Mouse (Mus musculus) neural tube, embryonic 11.5 days (tissue): ENCODE measurements around the gene C8b. TPM values are rescaled to one million over a fixed set of nuclear protein-coding genes. Genes with fewer than 3 reads are reported as not detected.

Experiments
- ATAC-seq: fragments of 200-750 bp; cut with Nextera tagmentation; 2 replicates; pipeline ENCODE4 v1.8.0; 2017; ENCODE audit warnings: moderate number of reproducible peaks, mild to moderate bottlenecking, moderate TSS enrichment, moderate library complexity; ENCODE audit not compliant: insufficient read depth, low FRiP score, low TSS enrichment
- DNase-seq: peaks from one replicate; pipeline ENCODE4 v3.0.0-alpha.2; 2015; ENCODE audit warnings: low spot score
- H3K27ac ChIP-seq: fragments of 300-500 bp; sonication (generic); 2 replicates; pipeline ENCODE4 v1.5.1; 2014; ENCODE audit warnings: low read depth, mild to moderate bottlenecking, low read length
- H3K27me3 ChIP-seq: fragments of 300-500 bp; sonication (generic); 2 replicates; pipeline ENCODE4 v1.6.1; 2014; ENCODE audit warnings: mild to moderate bottlenecking, low read length, mixed read lengths; ENCODE audit not compliant: control insufficient read depth, insufficient read depth
- H3K36me3 ChIP-seq: fragments of 300-500 bp; sonication (generic); 2 replicates; pipeline ENCODE4 v1.6.1; 2014; ENCODE audit warnings: mild to moderate bottlenecking, low read length, moderate library complexity, mixed read lengths; ENCODE audit not compliant: control insufficient read depth, insufficient read depth
- H3K4me1 ChIP-seq: fragments of 300-500 bp; sonication (generic); 2 replicates; pipeline ENCODE4 v1.6.1; 2014; ENCODE audit warnings: low read length, mixed read lengths; ENCODE audit not compliant: control insufficient read depth, insufficient read depth
- H3K4me2 ChIP-seq: fragments of 300-500 bp; sonication (generic); 2 replicates; pipeline ENCODE4 v1.6.1; 2014; ENCODE audit warnings: low read depth, mild to moderate bottlenecking, moderate library complexity
- H3K4me3 ChIP-seq: fragments of 300-500 bp; sonication (generic); 2 replicates; pipeline ENCODE4 v1.5.1; 2014; ENCODE audit warnings: low read depth, low read length
- H3K9ac ChIP-seq: fragments of 300-500 bp; sonication (generic); 2 replicates; pipeline ENCODE4 v1.6.1; 2014; ENCODE audit warnings: mild to moderate bottlenecking, low read length
- H3K9me3 ChIP-seq: fragments of 300-500 bp; sonication (generic); 2 replicates; pipeline ENCODE4 v1.6.1; 2016; ENCODE audit warnings: low read length; ENCODE audit not compliant: control insufficient read depth
- WGBS: fragments of 180-500 bp; shearing (Covaris S2); extraction: QIAGEN DNeasy Blood & Tissue Kit; methylation state at CpG from one replicate; pipeline ENCODE4 v1.1.7; 2014; 5-methylcytosine and 5-hydroxymethylcytosine counted together
- polyA plus RNA-seq: library from polyadenylated mRNA; unstranded; fragments of >200 nt; fragmentation: Nextera tagmentation; extraction: Ambion mirVana; gene quantifications from 2 replicates; pipeline ENCODE4 v1.2.1, GENCODE M21; 2014

C8b gene
- polyA plus RNA-seq, 1 experiment from 2014 or later = 0.13 TPM

DNA sequence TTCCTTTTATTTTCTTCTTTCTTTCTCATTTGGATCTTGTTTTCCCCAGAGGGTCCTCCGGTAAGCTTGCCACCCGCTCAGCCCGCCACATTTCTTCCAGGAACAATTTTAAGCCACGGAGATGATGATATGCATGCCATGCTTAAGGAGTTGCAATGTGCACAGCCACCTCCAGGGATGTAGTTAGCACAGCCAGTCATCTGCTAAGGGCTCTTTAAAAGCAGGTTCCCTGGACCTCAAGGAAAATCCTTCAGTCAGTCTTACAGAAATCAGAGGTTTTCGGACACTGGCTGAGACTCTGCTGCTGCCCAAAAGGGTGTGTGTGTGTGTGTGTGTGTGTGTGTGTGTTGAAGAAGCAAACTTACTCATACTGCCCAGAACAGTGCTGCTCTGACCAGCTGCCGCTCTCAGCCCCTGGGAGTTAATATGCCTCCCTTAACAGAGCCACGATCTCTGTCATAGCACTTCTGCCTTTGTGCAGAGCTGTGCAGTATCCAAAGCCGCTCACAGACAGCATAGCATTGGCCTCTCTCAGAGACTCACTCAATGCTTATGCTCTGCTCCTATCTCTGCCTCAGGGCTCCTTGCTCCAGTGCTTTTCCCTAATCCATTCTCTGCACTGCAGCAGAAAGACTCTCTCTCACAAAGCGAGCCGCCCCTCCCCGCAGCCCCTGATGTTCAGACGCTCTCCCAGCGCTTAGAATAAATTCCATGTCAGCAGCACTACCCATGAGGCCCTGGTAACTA is 5.1 kb upstream of the C8b start:
- H3K36me3 ChIP-seq = no peaks in the 10 kb centered on the region
- no peaks in the 10 kb centered on the region for H3K4me1 ChIP-seq
- no peak overlapping the region for H3K27ac ChIP-seq
- 78% methylated on average over 13 of the region's 13 CpGs for WGBS
- H3K9ac ChIP-seq = no peak overlapping the region
- H3K4me3 ChIP-seq = no peak overlapping the region
- no peak overlapping the region for H3K4me2 ChIP-seq
- DNase-seq (peak; percentile 20), ATAC-seq (no peak)
- H3K27me3 ChIP-seq = no peaks in the 10 kb centered on the region
- H3K9me3 ChIP-seq = no peaks in the 10 kb centered on the region

DNA sequence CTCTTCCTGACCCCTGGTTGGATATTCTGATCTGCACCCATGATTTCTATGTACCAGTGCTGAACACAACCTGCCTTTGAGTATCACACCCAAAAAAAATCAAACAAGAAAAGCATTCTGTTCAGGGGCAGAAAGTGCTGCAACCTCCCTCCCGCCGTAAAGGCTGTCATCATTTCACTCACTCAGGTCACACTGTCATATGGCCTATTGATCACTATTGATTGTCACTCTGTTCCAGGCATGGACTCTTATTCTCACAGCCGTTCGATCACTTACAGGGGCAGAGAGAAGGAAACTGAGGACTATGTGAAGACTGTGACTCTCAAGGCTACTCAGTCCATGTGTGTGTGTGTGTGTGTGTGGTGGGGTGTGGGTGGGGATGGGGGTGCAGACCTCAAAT is 2.1 kb downstream of the C8b start:
- DNase-seq (no peak), ATAC-seq (no peak)
- WGBS = 81% methylated on average over 4 of the region's 4 CpGs
- Histone ChIP-seq H3K27ac (no peak overlapping the region), H3K36me3 (no peaks in the 10 kb centered on the region), H3K4me1 (no peaks in the 10 kb centered on the region), H3K9ac (no peak overlapping the region), H3K4me3 (no peak overlapping the region), H3K9me3 (no peaks in the 10 kb centered on the region), H3K27me3 (no peaks in the 10 kb centered on the region), H3K4me2 (no peak overlapping the region)

DNA sequence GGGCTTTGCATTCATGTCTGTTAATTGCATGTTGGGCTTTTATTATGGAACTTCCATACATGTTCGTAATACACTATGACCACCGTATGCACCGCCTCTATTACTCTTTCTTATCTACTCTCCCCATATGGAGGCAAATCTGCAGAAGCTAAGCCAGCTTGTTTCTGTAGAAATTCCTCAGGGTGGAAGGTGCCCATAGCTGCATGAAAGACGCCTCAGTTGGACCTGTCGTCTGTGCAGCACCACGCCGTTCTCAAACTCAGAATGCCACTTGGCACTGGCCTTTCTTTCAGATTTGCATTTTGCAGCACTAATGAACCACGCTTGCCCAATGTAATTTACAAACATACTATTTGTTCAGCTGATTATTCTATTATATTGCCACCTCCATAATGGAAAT is 3.5 kb downstream of the C8b start:
- Histone ChIP-seq H3K27ac (no peak overlapping the region), H3K36me3 (no peaks in the 10 kb centered on the region), H3K4me3 (no peak overlapping the region), H3K27me3 (no peaks in the 10 kb centered on the region), H3K4me2 (no peak overlapping the region), H3K9me3 (no peaks in the 10 kb centered on the region), H3K4me1 (no peaks in the 10 kb centered on the region), H3K9ac (no peak overlapping the region)
- ATAC-seq = no peak
- DNase-seq = no peak
- WGBS = 88% methylated on average over 8 of the region's 8 CpGs

DNA sequence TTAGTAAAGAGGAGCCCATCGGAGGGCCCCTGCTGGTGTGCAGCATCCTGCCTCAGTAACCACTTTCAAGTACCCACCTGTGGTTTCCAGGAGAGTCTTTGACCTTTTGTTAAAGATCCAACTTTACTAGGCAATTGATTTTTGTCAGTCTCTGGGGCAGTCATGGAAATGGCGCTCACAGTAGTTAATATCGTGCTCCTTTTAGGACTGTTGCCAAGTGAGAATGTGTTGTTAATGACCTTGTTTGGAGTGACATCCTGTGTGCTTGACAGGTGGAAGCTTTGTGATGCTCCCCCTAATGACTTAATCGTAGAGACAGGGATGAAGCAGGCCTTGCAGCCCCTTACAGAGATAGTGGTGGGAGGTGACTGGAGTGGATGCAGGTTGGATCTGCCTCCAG is 4.2 kb downstream of the C8b start:
- WGBS = 78% methylated on average over 4 of the region's 4 CpGs
- Histone ChIP-seq H3K27ac (no peak overlapping the region), H3K36me3 (no peaks in the 10 kb centered on the region), H3K4me3 (no peak overlapping the region), H3K27me3 (no peaks in the 10 kb centered on the region), H3K4me2 (no peak overlapping the region), H3K9ac (no peak overlapping the region), H3K9me3 (no peaks in the 10 kb centered on the region), H3K4me1 (no peaks in the 10 kb centered on the region)
- ATAC-seq (no peak), DNase-seq (no peak)

DNA sequence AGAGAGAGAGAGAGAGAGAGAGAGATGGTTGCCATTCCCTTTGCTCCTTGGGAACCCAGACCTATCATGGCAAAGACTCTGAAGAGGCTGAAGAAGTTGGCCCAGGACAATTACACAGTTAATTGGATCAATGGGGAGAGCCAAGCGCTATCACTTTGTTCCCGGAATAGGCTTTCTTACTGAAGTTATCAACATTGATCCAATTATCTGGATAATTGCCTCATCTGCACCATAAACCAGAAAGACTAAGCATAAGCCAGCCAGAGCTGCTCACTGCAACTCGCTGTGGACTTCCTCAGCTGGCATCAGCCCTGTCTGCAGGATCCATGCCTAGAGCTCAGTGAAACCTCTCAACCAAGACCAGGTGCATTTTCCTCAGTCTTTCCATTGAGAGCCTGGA is 9.5 kb downstream of the C8b start:
- DNase-seq = no peak
- Histone ChIP-seq H3K27me3 (no peaks in the 10 kb centered on the region), H3K4me3 (no peak overlapping the region), H3K36me3 (no peaks in the 10 kb centered on the region), H3K27ac (no peak overlapping the region), H3K4me1 (no peaks in the 10 kb centered on the region), H3K9me3 (no peaks in the 10 kb centered on the region), H3K9ac (no peak overlapping the region), H3K4me2 (no peak overlapping the region)
- WGBS = 70% methylated on average over 3 of the region's 3 CpGs
- ATAC-seq = no peak

DNA sequence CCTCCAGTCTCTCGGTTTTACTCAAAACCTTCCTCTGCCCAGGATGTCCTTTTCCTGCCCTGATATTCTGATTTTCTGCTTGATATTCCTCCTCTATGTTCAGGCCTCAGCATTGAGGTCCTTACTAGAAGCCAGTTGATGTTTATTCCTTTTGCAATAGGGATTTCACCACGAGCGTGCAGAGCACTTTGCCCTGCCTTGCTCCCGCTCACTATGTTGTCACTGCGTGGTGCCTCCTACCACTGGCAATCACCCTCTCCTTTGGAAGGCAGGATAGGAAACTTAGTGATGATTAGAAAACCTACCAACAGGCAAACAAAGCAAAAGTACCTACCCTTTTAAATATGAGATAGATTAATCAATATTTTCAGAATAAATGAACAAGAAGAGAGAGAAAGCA is 13.3 kb downstream of the C8b start:
- DNase-seq = no peak
- Histone ChIP-seq H3K9me3 (no peaks in the 10 kb centered on the region), H3K4me2 (no peak overlapping the region), H3K4me1 (no peaks in the 10 kb centered on the region), H3K4me3 (no peak overlapping the region), H3K36me3 (no peaks in the 10 kb centered on the region), H3K27me3 (no peaks in the 10 kb centered on the region), H3K9ac (no peak overlapping the region), H3K27ac (no peak overlapping the region)
- 87% methylated on average over 5 of the region's 5 CpGs for WGBS
- ATAC-seq = no peak

DNA sequence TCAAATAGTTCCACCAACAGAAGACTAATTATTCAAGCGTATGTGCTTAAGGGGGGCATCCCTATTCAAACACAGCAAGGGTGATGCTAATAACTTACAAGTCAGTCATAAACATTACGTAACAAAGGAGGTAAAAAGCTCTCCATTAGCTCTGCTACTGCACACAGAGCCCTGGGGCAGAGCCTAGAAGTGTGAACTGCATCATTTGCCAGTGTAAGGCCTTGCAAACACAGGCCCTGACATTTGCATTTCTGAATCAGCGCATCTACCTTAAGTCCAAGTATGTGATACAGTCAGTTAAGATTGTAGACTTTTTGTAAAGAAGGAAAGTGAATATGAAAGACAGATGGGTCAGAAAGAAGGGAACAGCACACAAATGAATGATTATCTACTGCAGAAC is 15.3 kb downstream of the C8b start:
- no peak overlapping the region for H3K27ac ChIP-seq
- H3K4me1 ChIP-seq = no peaks in the 10 kb centered on the region
- DNase-seq (no peak), ATAC-seq (no peak)
- H3K4me2 ChIP-seq = no peak overlapping the region
- no peaks in the 10 kb centered on the region for H3K9me3 ChIP-seq
- H3K27me3 ChIP-seq = no peaks in the 10 kb centered on the region
- H3K36me3 ChIP-seq = no peaks in the 10 kb centered on the region
- no peak overlapping the region for H3K9ac ChIP-seq
- no peak overlapping the region for H3K4me3 ChIP-seq
- WGBS = 78% methylated on average over 3 of the region's 3 CpGs

DNA sequence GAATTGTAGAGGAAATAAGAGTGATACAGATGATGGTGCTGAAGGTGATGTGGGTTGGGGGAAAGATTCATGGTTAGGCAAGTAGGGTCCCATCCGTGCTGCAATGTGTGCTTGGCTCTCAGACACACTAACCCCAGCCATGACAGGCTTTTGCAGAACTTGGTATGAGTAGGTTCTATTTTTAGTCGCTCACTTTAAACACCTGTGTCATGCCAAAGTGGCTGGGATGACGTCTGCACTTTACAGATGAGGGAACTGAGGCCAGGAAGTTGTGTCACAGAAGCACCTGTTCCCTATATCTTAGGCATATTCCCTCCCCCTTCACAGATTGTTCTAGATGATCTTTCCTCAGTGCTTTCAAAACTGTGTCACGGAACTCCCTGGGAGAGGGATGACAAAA is 16.2 kb downstream of the C8b start:
- Histone ChIP-seq H3K4me2 (no peak overlapping the region), H3K9ac (no peak overlapping the region), H3K4me3 (no peak overlapping the region), H3K4me1 (no peaks in the 10 kb centered on the region), H3K9me3 (no peaks in the 10 kb centered on the region), H3K27ac (no peak overlapping the region), H3K36me3 (no peaks in the 10 kb centered on the region), H3K27me3 (no peaks in the 10 kb centered on the region)
- WGBS = 84% methylated on average over 4 of the region's 4 CpGs
- no peak for ATAC-seq
- no peak for DNase-seq

DNA sequence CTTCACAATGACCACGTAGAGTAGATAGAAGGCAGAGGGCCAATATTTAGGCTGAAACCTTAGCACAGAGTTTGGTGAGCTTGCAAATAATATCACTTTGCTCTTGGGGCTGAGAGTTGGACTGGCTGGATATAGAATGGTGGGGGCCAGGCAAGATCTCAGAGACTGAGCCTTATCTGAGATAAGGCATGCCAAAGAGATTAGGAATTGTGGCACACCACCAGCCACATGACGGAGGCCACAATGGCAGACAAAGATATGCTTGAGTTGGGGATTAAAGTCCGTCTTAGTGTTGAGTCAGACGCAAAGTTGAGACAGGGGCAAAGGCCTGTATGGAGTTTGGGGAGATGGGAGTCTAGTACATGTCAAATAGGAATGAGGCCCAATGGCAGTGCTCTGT is 26.0 kb downstream of the C8b start:
- H3K4me3 ChIP-seq = no peak overlapping the region
- no peaks in the 10 kb centered on the region for H3K9me3 ChIP-seq
- H3K27me3 ChIP-seq = no peaks in the 10 kb centered on the region
- H3K4me1 ChIP-seq = no peaks in the 10 kb centered on the region
- no peak overlapping the region for H3K4me2 ChIP-seq
- no peak for ATAC-seq
- WGBS = 91% methylated on average over 4 of the region's 4 CpGs
- DNase-seq = no peak
- H3K27ac ChIP-seq = no peak overlapping the region
- H3K36me3 ChIP-seq = no peaks in the 10 kb centered on the region
- no peak overlapping the region for H3K9ac ChIP-seq
